Mouse (Mus musculus) forebrain, embryonic 12.5 days (tissue): ENCODE results near the gene Erbb2. TPM values are rescaled to one million over a fixed set of nuclear protein-coding genes. Genes with fewer than 3 reads are reported as not detected.
"Not testable (repeated sequence)": the region's sequence is repeated elsewhere in the genome, so short reads cannot be mapped to it uniquely, and the experiment has no call there.

ENCODE experiments used
- ATAC-seq: fragments of 200-750 bp; cut with Nextera tagmentation; 2 replicates; pipeline ENCODE4 v1.8.0; 2017; ENCODE audit warnings: moderate TSS enrichment; ENCODE audit not compliant: low FRiP score
- H3K27ac ChIP-seq: fragments of 300-500 bp; sonication (generic); 2 replicates; pipeline ENCODE4 v1.5.1; 2016; ENCODE audit warnings: mild to moderate bottlenecking
- H3K27me3 ChIP-seq: fragments of 300-500 bp; sonication (generic); 2 replicates; pipeline ENCODE4 v1.6.1; 2016; ENCODE audit warnings: mild to moderate bottlenecking
- H3K36me3 ChIP-seq: fragments of 300-500 bp; sonication (generic); replicated peaks from 2 replicates; pipeline ENCODE4 v1.6.1; 2016; ENCODE audit warnings: mild to moderate bottlenecking
- H3K4me1 ChIP-seq: fragments of 300-500 bp; sonication (generic); 2 replicates; pipeline ENCODE4 v1.6.1; 2016
- H3K4me2 ChIP-seq: fragments of 300-500 bp; sonication (generic); 2 replicates; pipeline ENCODE4 v1.6.1; 2016; ENCODE audit warnings: mild to moderate bottlenecking, moderate library complexity
- H3K4me3 ChIP-seq: fragments of 300-500 bp; sonication (generic); replicated peaks from 2 replicates; pipeline ENCODE4 v1.5.1; 2016; ENCODE audit warnings: mild to moderate bottlenecking
- H3K9ac ChIP-seq: fragments of 300-500 bp; sonication (generic); 2 replicates; pipeline ENCODE4 v1.6.1; 2016; ENCODE audit warnings: mild to moderate bottlenecking
- H3K9me3 ChIP-seq: fragments of 300-500 bp; sonication (generic); 2 replicates; pipeline ENCODE4 v1.6.1; 2016
- WGBS: fragments of 180-500 bp; shearing (Covaris S2); methylation state at CpG from one replicate; pipeline ENCODE4 v1.1.7; 2016; 5-methylcytosine and 5-hydroxymethylcytosine counted together
- polyA plus RNA-seq: library from polyadenylated mRNA; unstranded; fragments of >200 nt; fragmentation: Nextera tagmentation; extraction: Ambion mirVana; gene quantifications from 2 replicates; pipeline ENCODE4 v1.2.1, GENCODE M21; 2016

Erbb2 gene
- polyA plus RNA-seq, 1 experiment from 2014 or later = 17.8 TPM

- Histone ChIP-seq H3K36me3 (peaks cover 71% of the 10 kb centered on the region), H3K4me1 (peaks cover 12% of the 10 kb centered on the region), H3K27me3 (no peaks in the 10 kb centered on the region), H3K9me3 (no peaks in the 10 kb centered on the region), H3K4me2 (no peak overlapping the region), H3K27ac (no peak overlapping the region), H3K9ac (0 out of 2 replicates have a peak overlapping the region, but pooled peaks have one; percentile 4), H3K4me3 (no peak overlapping the region)
- no peak for ATAC-seq
- 67% methylated on average over 5 of the region's 5 CpGs for WGBS
These were observed 35.5 kb upstream of the Erbb2 start for GRCm38 (mm10) chr11:98376756-98377155.

- H3K36me3 ChIP-seq = peaks cover 71% of the 10 kb centered on the region
- 86% methylated on average over 11 of the region's 11 CpGs for WGBS
These were observed 34.5 kb upstream of the Erbb2 start for GRCm38 (mm10) chr11:98377787-98378186.

GRCm38 (mm10) chr11:98379379-98379778 lies 32.9 kb upstream of the Erbb2 start:
- Histone ChIP-seq H3K9ac (no peak overlapping the region), H3K27me3 (peaks cover 15% of the 10 kb centered on the region), H3K4me1 (no peaks in the 10 kb centered on the region), H3K27ac (no peak overlapping the region), H3K36me3 (peaks cover 68% of the 10 kb centered on the region), H3K4me3 (no peak overlapping the region), H3K4me2 (no peak overlapping the region), H3K9me3 (no peaks in the 10 kb centered on the region)
- ATAC-seq = no peak
- 90% methylated on average over 7 of the region's 7 CpGs for WGBS

More at GRCm38 (mm10) chr11:98377787-98378186, 34.5 kb upstream of the Erbb2 start:
- no peaks in the 10 kb centered on the region for H3K27me3 ChIP-seq
- peaks cover 3% of the 10 kb centered on the region; the same call in 1 of the 2 replicates for H3K4me1 ChIP-seq
- no peak overlapping the region for H3K4me2 ChIP-seq
- H3K9me3 ChIP-seq = no peaks in the 10 kb centered on the region
- ATAC-seq = no peak
- H3K9ac ChIP-seq = no peak overlapping the region
- no peak overlapping the region for H3K27ac ChIP-seq
- H3K4me3 ChIP-seq = no peak overlapping the region

- 94% methylated on average over 6 of the region's 6 CpGs for WGBS
- H3K9ac ChIP-seq = no peak overlapping the region
These were observed 32.2 kb upstream of the Erbb2 start for GRCm38 (mm10) chr11:98380106-98380505.

GRCm38 (mm10) chr11:98381651-98382050 lies 30.6 kb upstream of the Erbb2 start:
- H3K27me3 ChIP-seq = peaks cover 38% of the 10 kb centered on the region
- WGBS = 98% methylated on average over 2 of the region's 2 CpGs
- H3K9ac ChIP-seq = no peak overlapping the region
- no peak overlapping the region for H3K4me2 ChIP-seq
- H3K4me3 ChIP-seq = no peak overlapping the region
- ATAC-seq = no peak
- peaks cover 45% of the 10 kb centered on the region for H3K36me3 ChIP-seq
- H3K9me3 ChIP-seq = no peaks in the 10 kb centered on the region
- H3K4me1 ChIP-seq = no peaks in the 10 kb centered on the region
- no peak overlapping the region for H3K27ac ChIP-seq

More at GRCm38 (mm10) chr11:98380106-98380505, 32.2 kb upstream of the Erbb2 start:
- H3K9me3 ChIP-seq = no peaks in the 10 kb centered on the region
- ATAC-seq = no peak
- no peak overlapping the region for H3K27ac ChIP-seq
- no peak overlapping the region for H3K4me3 ChIP-seq
- peaks cover 22% of the 10 kb centered on the region for H3K27me3 ChIP-seq
- peaks cover 61% of the 10 kb centered on the region for H3K36me3 ChIP-seq
- no peaks in the 10 kb centered on the region for H3K4me1 ChIP-seq
- no peak overlapping the region for H3K4me2 ChIP-seq

- H3K4me2 ChIP-seq, H3K4me1 ChIP-seq, H3K9ac ChIP-seq, ATAC-seq, H3K4me3 ChIP-seq, H3K27ac ChIP-seq, H3K9me3 ChIP-seq: not testable (repeated sequence)
- WGBS = 47% methylated on average over 2 of the region's 2 CpGs
- H3K27me3 ChIP-seq = peaks cover 45% of the 10 kb centered on the region
- peaks cover 38% of the 10 kb centered on the region for H3K36me3 ChIP-seq
These were observed 29.9 kb upstream of the Erbb2 start for GRCm38 (mm10) chr11:98382405-98382804.

- H3K4me1 ChIP-seq = no peaks in the 10 kb centered on the region; the same call in 1 of the 2 replicates
- H3K27me3 ChIP-seq = peaks cover 56% of the 10 kb centered on the region
- H3K9ac ChIP-seq = no peak within 1 kb of the TSS
- no peaks in the 10 kb centered on the region for H3K9me3 ChIP-seq
- peaks cover 27% of the 10 kb centered on the region for H3K36me3 ChIP-seq
- H3K4me3 ChIP-seq = no peak within 1 kb of the TSS
- 66% methylated on average over 14 of the region's 14 CpGs for WGBS
- H3K27ac ChIP-seq = no peak within 1 kb of the TSS
- no peak within 1 kb of the TSS for H3K4me2 ChIP-seq
- no peak for ATAC-seq
These were observed 28.8 kb upstream of the Erbb2 start, which contains the start of gene Tcap for GRCm38 (mm10) chr11:98383261-98384030. TSS of gene Tcap (plus strand) at chr11:98383811.

- peaks cover 6% of the 10 kb centered on the region; the same call in 1 of the 2 replicates for H3K4me1 ChIP-seq
- H3K27ac ChIP-seq = no peak overlapping the region
- WGBS = 76% methylated on average over 20 of the region's 20 CpGs
- H3K9me3 ChIP-seq = no peaks in the 10 kb centered on the region
- H3K9ac ChIP-seq = no peak overlapping the region
- no peak overlapping the region for H3K4me2 ChIP-seq
- ATAC-seq = no peak
- H3K27me3 ChIP-seq = peaks cover 62% of the 10 kb centered on the region
- no peak overlapping the region for H3K4me3 ChIP-seq
- H3K36me3 ChIP-seq = peaks cover 20% of the 10 kb centered on the region
These were observed 28.1 kb upstream of the Erbb2 start for GRCm38 (mm10) chr11:98384216-98384615.

GRCm38 (mm10) chr11:98384721-98385637 lies 27.3 kb upstream of the Erbb2 start:
- WGBS = 70% methylated on average over 8 of the region's 8 CpGs
- Histone ChIP-seq H3K36me3 (peaks cover 12% of the 10 kb centered on the region), H3K27ac (no peak overlapping the region), H3K9me3 (no peaks in the 10 kb centered on the region), H3K27me3 (peaks cover 68% of the 10 kb centered on the region), H3K9ac (no peak overlapping the region), H3K4me3 (no peak overlapping the region), H3K4me2 (no peak overlapping the region), H3K4me1 (peaks cover 6% of the 10 kb centered on the region; the same call in 1 of the 2 replicates)
- no peak for ATAC-seq

GRCm38 (mm10) chr11:98385638-98386585 lies 26.4 kb upstream of the Erbb2 start, which contains the start of gene Pnmt:
TSS of gene Pnmt (plus strand) at chr11:98386450.
- ATAC-seq = no peak
- Histone ChIP-seq H3K4me2 (no peak within 1 kb of the TSS), H3K27ac (no peak within 1 kb of the TSS), H3K4me3 (no peak within 1 kb of the TSS), H3K9me3 (no peaks in the 10 kb centered on the region), H3K36me3 (peaks cover 3% of the 10 kb centered on the region), H3K4me1 (peaks cover 6% of the 10 kb centered on the region; the same call in 1 of the 2 replicates), H3K27me3 (peaks cover 77% of the 10 kb centered on the region), H3K9ac (no peak within 1 kb of the TSS)
- 52% methylated on average over 25 of the region's 25 CpGs for WGBS

- no peak for ATAC-seq
- Histone ChIP-seq H3K27me3 (peaks cover 84% of the 10 kb centered on the region), H3K4me1 (peaks cover 6% of the 10 kb centered on the region; the same call in 1 of the 2 replicates), H3K4me3 (no peak overlapping the region), H3K4me2 (no peak overlapping the region), H3K27ac (no peak overlapping the region), H3K9me3 (no peaks in the 10 kb centered on the region), H3K9ac (no peak overlapping the region), H3K36me3 (no peaks in the 10 kb centered on the region)
- 21% methylated on average over 24 of the region's 24 CpGs for WGBS
These were observed 25.7 kb upstream of the Erbb2 start for GRCm38 (mm10) chr11:98386596-98386995.
